Mouse (Mus musculus): Measurements from ENCODE around the gene Usp6nl.

DNA sequence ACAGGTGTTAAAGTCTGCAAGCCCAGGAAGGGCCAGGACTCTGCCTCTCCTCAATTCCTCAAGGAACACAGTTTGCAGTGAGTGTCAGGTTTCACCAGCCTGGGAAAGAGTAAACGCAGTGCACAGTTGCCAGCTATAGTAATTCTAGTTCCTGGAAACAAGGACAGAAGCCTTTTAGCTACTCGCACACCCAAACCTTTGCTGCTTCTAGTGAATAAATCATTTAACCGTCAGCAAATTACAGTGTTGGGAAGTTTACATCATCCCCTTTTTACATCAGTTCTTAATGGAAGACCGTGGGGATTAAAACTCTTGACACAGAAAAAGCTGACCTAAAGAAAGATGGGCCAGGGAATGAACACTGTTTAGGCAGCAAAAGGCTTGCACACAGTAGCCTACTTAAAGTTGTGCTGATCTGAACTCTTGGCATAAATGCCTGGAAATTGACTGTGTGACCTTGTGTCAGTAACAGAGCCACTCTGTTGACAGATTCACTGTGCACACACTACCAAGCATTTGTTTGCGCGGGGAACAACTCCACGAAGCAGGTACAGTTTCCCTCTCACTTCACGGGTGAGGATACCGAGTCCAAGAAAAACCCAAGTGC is 595 bp upstream of the Usp6nl start:
- TF ChIP-seq EP300 (optimal IDR thresholded peaks at IDR 0.05) (no peak), CTCF (IDR thresholded peaks at IDR 0.05; ENCODE audit: low read depth) (no peak)

Data from stomach, postnatal 0 days (tissue).